In the genomic region with DNA sequence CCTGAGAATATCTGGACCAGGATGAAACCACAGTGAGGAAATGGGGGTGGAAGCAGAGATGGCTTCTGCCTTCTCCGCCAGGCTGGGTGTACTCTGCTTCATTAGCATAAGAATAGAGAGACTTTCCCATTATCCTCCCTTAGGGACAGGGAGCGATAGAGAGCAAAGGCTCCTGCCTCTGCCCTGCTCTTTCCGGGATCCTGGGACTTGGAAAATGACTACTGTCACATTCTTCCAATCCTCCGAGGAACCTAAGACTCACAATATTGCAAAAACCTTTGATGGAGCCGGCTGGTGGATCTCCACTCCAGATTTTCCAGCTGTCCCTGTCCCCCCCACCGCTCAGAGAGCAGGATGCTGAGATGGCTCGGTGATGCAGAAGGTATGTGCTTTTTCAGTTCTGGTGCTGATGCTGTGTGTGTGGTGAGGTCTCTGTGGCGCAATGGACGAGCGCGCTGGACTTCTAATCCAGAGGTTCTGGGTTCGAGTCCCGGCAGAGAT, we compare ENCODE assay signal across 8 mouse cellular contexts. TPM values are rescaled to one million over a fixed set of nuclear protein-coding genes. Genes with fewer than 3 reads are reported as not detected.
DNase-seq lines count a peak whose midpoint lies in the region; ATAC-seq and TF ChIP-seq lines count a peak whose summit lies in the region.

No protein-coding gene starts in this region.

- H3K9me3 ChIP-seq in kidney, embryonic 14.5 days (ENCODE audit: control insufficient read depth, low read length), result no peaks in the 10 kb centered on the region
- no peaks in the 10 kb centered on the region for H3K9me3 ChIP-seq in hindbrain, embryonic 14.5 days (ENCODE audit: control insufficient read depth, low read length)
- no peaks in the 10 kb centered on the region for H3K9me3 ChIP-seq in limb, embryonic 10.5 days (replicated peaks)

- no peak for TF ChIP-seq POLR2A in kidney, adult 2 months (IDR thresholded peaks at IDR 0.05; ENCODE audit: low read depth, low read length)

- peak; percentile 60 for ATAC-seq in kidney, embryonic 14.5 days (ENCODE audit: low FRiP score, low TSS enrichment)
- peak; percentile 97 for ATAC-seq in hindbrain, embryonic 14.5 days (ENCODE audit: low FRiP score)

- TF ChIP-seq CTCF in kidney, adult 2 months (conservative IDR thresholded peaks at IDR 0.05; ENCODE audit: insufficient read depth, insufficient read length, low read depth, low read length), result no peak

- H3K27ac ChIP-seq in kidney, embryonic 14.5 days (ENCODE audit: low read depth, low read length), result no peak overlapping the region
- no peak overlapping the region for H3K27ac ChIP-seq in kidney, adult 2 months (ENCODE audit: insufficient read depth, low read depth, low read length)
- peak overlapping the region; percentile 94 for H3K27ac ChIP-seq in hindbrain, embryonic 14.5 days
- H3K27ac ChIP-seq in limb, embryonic 10.5 days, result no peak overlapping the region

- H3K4me3 ChIP-seq in kidney, embryonic 14.5 days (ENCODE audit: low read length), result peak overlapping the region; percentile 6; the same call in 1 of the 2 replicates
- no peak overlapping the region for H3K4me3 ChIP-seq in kidney, adult 2 months (ENCODE audit: insufficient read depth, low read depth, low read length)
- H3K4me3 ChIP-seq in hindbrain, embryonic 14.5 days (replicated peaks; ENCODE audit: low read length), result peak overlapping the region; percentile 34
- H3K4me3 ChIP-seq in limb, embryonic 10.5 days, result peak overlapping the region; percentile 34

- WGBS in kidney, embryonic 14.5 days, result 6% methylated on average over 13 of the region's 13 CpGs
- 6% methylated on average over 13 of the region's 13 CpGs for WGBS in kidney, adult 2 months
- 1% methylated on average over 13 of the region's 13 CpGs for WGBS in hindbrain, embryonic 14.5 days
- 6% methylated on average over 13 of the region's 13 CpGs for WGBS in limb, embryonic 10.5 days

- H3K9ac ChIP-seq in kidney, embryonic 14.5 days (ENCODE audit: low read depth, low read length), result no peak overlapping the region
- peak overlapping the region; percentile 57 for H3K9ac ChIP-seq in hindbrain, embryonic 14.5 days

- no peaks in the 10 kb centered on the region for H3K27me3 ChIP-seq in kidney, embryonic 14.5 days (ENCODE audit: control insufficient read depth, insufficient read depth, low read length)
- H3K27me3 ChIP-seq in kidney, adult 2 months (replicated peaks; ENCODE audit: control insufficient read depth, insufficient read depth, low read length), result no peaks in the 10 kb centered on the region
- no peaks in the 10 kb centered on the region for H3K27me3 ChIP-seq in hindbrain, embryonic 14.5 days (ENCODE audit: control insufficient read depth, insufficient read depth, low read length)
- no peaks in the 10 kb centered on the region for H3K27me3 ChIP-seq in limb, embryonic 10.5 days (ENCODE audit: low read depth, poor library complexity, severe bottlenecking)

- H3K4me2 ChIP-seq in kidney, embryonic 14.5 days (replicated peaks; ENCODE audit: low read depth, low read length), result peak overlapping the region; percentile 18
- peak overlapping the region; percentile 48 for H3K4me2 ChIP-seq in hindbrain, embryonic 14.5 days (replicated peaks)

- no peak for DNase-seq in kidney, adult 2 months
- peak; percentile 71 for DNase-seq in embryo, embryonic 11 days
- peak; percentile 97 for DNase-seq in hindbrain, embryonic 14.5 days (ENCODE audit: low spot score)
- DNase-seq in limb, embryonic 10.5 days (ENCODE audit: low spot score), result peak; percentile 61
- DNase-seq in right cerebral cortex, postnatal 25 days, result peak; percentile 93
- no peak for DNase-seq in thymus, postnatal 14 days
- no peak for DNase-seq in spleen, adult 18-20 months

- H3K4me1 ChIP-seq in kidney, embryonic 14.5 days (ENCODE audit: control insufficient read depth, insufficient read depth, low read length), result no peaks in the 10 kb centered on the region
- H3K4me1 ChIP-seq in kidney, adult 2 months (ENCODE audit: control insufficient read depth, insufficient read depth, low read length), result no peaks in the 10 kb centered on the region
- H3K4me1 ChIP-seq in hindbrain, embryonic 14.5 days (replicated peaks; ENCODE audit: control insufficient read depth, insufficient read depth, low read length), result peaks cover 10% of the 10 kb centered on the region; the same call in 1 of the 2 replicates
- peaks cover 11% of the 10 kb centered on the region for H3K4me1 ChIP-seq in limb, embryonic 10.5 days

- H3K36me3 ChIP-seq in kidney, embryonic 14.5 days (ENCODE audit: control insufficient read depth, insufficient read depth, low read length), result no peaks in the 10 kb centered on the region
- no peaks in the 10 kb centered on the region for H3K36me3 ChIP-seq in kidney, adult 2 months (ENCODE audit: control insufficient read depth, insufficient read depth, low read length)
- no peaks in the 10 kb centered on the region for H3K36me3 ChIP-seq in hindbrain, embryonic 14.5 days (replicated peaks; ENCODE audit: control insufficient read depth, insufficient read depth)
- no peaks in the 10 kb centered on the region for H3K36me3 ChIP-seq in limb, embryonic 10.5 days

RNA-seq across cellular contexts. Expression of a gene that starts 22.5 kb away (rescaled TPM):
- polyA plus RNA-seq in kidney, embryonic 14.5 days (2014; fragmentation: Nextera tagmentation; extraction: Ambion mirVana), result 1.7 and 2.7 TPM in 2 replicates
- polyA plus RNA-seq in kidney, adult 2 months (2012; rRNA removed), result 1.8 and 2.4 TPM in 2 replicates
- 138 and 157 TPM in 2 replicates for polyA plus RNA-seq in hindbrain, embryonic 14.5 days (2014; fragmentation: Nextera tagmentation; extraction: Ambion mirVana)
- 0.29 and 0.49 TPM in 2 replicates for polyA plus RNA-seq in limb, embryonic 10.5 days (2016; fragmentation: Nextera tagmentation; extraction: Ambion mirVana)

RNA-seq across cellular contexts. Expression of a gene that starts 39.3 kb away (rescaled TPM):
- 2.3 and 3.3 TPM in 2 replicates for polyA plus RNA-seq in kidney, embryonic 14.5 days (2014; fragmentation: Nextera tagmentation; extraction: Ambion mirVana)
- polyA plus RNA-seq in kidney, adult 2 months (2012; rRNA removed), result 0.68 and 1.8 TPM in 2 replicates
- 1.3 and 1.4 TPM in 2 replicates for polyA plus RNA-seq in hindbrain, embryonic 14.5 days (2014; fragmentation: Nextera tagmentation; extraction: Ambion mirVana)
- 1.1 and 2.5 TPM in 2 replicates for polyA plus RNA-seq in limb, embryonic 10.5 days (2016; fragmentation: Nextera tagmentation; extraction: Ambion mirVana)

RNA-seq across cellular contexts. Expression of a gene that starts 56.4 kb away (rescaled TPM):
- polyA plus RNA-seq in kidney, embryonic 14.5 days (2014; fragmentation: Nextera tagmentation; extraction: Ambion mirVana), result 0.37 and 0.79 TPM in 2 replicates
- 0.87 and 2.0 TPM in 2 replicates for polyA plus RNA-seq in kidney, adult 2 months (2012; rRNA removed)
- polyA plus RNA-seq in hindbrain, embryonic 14.5 days (2014; fragmentation: Nextera tagmentation; extraction: Ambion mirVana), result 23.4 and 24.0 TPM in 2 replicates
- polyA plus RNA-seq in limb, embryonic 10.5 days (2016; fragmentation: Nextera tagmentation; extraction: Ambion mirVana), result 0.55 and 0.78 TPM in 2 replicates

Comparison
In these comparisons a context has a peak if more than half of its experiments do, and no peak if none do; other contexts are left out.
1. DNase-seq: peak in embryo, embryonic 11 days (single experiment), hindbrain, embryonic 14.5 days (single experiment), limb, embryonic 10.5 days (single experiment) and right cerebral cortex, postnatal 25 days (single experiment); none in kidney, adult 2 months (single experiment), thymus, postnatal 14 days (single experiment) and spleen, adult 18-20 months (0 of 2).
2. RNA of a gene that starts 22.5 kb away (polyA plus RNA-seq): 138 to 157 TPM in hindbrain, embryonic 14.5 days; 1.8 to 2.4 TPM in kidney, adult 2 months, 1.7 to 2.7 TPM in kidney, embryonic 14.5 days and 0.29 to 0.49 TPM in limb, embryonic 10.5 days; every median in the first group is over 10 times any median in the second.